Mouse (Mus musculus): Measurements from ENCODE around the gene Ablim1.

Gene Ablim1

DNA sequence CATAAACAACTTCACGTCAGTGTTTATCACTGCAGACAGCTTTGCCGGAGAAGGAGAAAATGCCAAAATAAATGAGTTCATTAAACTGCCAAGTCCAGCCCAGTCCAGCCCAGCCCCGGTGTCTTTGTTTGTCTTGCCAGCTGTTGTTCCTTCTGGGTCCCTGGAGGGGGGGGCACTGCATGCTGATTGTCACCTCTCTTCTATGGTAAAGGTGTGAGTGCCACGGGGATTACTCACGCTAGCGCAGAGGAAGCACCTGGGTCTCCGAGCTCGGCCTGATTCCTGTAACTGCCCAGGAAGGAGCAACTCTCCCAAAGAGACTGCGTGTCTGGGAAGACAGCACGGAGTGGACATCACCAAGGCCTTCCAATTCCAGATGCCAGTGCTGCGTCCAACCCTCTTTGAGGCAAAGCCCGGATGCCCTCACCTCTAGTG is 12.7 kb downstream of the Ablim1 start:
- no peak for DNase-seq (ENCODE audit: low spot score)

GRCm38 (mm10) chr19:57298006-57298405 is 16.7 kb downstream of the Ablim1 start:
- no peak for DNase-seq (ENCODE audit: low spot score)

DNA sequence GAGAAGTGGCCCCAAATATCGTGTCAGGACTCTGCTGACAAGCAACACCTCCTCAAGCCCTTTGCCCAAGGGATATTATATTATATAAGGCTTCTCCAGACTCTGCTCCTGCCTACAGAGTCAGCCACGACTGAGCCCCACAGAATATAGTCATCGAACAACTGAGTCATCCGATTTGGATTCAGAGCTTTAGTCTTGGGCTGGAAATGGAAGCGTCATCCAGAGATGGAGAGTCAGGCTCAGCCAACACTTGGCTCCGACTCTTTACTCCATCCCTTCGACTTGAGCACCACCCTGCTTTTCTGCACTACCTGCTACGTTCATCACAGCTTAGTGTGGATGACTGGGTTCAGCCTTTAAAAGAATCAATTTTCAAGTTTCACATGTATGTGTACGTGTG is 17.3 kb downstream of the Ablim1 start:
- DNase-seq (ENCODE audit: low spot score) = no peak

- DNase-seq (ENCODE audit: low spot score) = no peak
These were observed 18.2 kb downstream of the Ablim1 start for GRCm38 (mm10) chr19:57296539-57296938.

DNA sequence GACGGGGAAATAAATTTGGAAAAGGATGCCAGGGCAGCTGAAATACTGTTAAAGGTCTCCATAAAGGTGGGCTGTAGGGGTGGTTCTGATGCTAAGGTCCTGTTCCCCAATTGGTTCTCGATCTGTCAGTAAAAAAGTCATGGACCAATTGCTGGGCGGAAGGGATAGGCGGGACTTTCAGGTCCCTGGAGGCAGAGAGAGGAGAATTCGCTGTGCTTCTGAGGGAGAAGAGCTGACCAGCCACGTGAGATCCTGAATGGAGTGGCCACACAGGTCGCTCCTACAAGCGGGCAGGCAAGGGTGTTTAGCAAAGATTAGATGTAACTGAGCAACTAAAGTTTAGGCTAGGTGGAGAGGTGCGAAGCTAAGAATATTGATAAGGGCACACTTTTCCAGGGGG is 19.2 kb downstream of the Ablim1 start:
- DNase-seq (ENCODE audit: low spot score) = no peak

DNA sequence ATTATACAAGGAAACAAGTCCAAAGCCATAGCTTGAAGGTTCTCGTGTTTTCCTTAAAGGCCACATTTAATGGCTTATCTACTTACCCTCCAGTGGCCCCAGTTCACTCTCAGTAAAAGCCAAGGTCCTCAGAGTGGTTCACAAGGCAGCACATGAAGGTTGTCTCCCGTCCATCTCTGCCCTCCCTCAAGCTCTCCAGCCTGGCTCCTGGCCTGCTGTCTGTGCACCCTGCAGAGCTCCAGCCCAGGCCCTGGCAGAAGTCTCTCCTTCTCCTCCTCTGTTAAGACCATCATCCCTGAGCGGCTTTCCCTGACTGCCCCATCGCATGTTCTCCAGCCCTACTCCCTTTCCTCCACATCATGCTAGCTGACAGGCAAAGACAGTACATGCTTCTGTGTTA is 20.4 kb downstream of the Ablim1 start:
- no peak for DNase-seq (ENCODE audit: low spot score)

DNA sequence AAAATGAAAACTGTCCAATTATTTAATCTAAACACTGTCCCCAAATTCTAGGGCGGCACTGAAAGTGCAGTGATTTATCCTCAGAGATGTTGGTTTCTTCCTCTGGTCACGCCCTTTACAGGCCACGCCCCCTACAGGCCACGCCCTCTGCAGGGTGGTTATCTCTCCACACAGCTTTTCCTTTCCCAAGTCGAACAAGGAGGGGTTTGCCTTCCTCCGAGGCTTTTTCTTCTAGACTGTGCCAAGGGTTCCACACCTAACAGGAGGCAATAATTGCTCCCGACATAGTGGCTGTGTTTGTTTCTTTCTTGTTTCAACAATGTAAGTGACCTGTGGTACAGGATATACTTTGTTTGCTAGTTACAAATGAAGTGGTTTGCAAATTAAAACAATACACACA is 21.0 kb downstream of the Ablim1 start:
- no peak for DNase-seq (ENCODE audit: low spot score)

- no peak for DNase-seq (ENCODE audit: low spot score)
These were observed 31.4 kb downstream of the Ablim1 start for GRCm38 (mm10) chr19:57283310-57283709.

- DNase-seq (ENCODE audit: low spot score) = no peak
These were observed 32.1 kb downstream of the Ablim1 start for GRCm38 (mm10) chr19:57282642-57283041.

- DNase-seq (ENCODE audit: low spot score) = no peak
These were observed 35.1 kb downstream of the Ablim1 start for GRCm38 (mm10) chr19:57279666-57280065.

- no peak for DNase-seq (ENCODE audit: low spot score)
These were observed 36.5 kb downstream of the Ablim1 start for GRCm38 (mm10) chr19:57278263-57278662.

DNA sequence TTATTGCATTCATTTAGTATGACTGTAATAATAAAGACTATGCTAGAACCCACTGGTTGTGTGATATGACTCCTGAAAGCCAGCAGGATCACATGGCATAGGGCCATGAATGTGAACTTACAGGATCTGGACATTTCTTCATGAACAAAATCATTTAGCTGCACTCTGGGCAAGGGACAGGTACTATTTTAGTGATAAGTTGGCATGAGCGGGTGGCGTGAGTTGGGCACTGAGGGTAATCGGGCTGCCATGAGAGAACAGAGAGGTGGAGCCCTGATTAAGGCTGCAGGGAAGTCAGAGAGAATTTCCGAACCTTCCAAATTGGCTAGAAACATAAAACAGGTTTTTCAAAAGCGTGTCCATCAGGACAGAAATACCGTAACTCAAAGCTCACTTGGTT is 37.7 kb downstream of the Ablim1 start:
- DNase-seq (ENCODE audit: low spot score) = no peak

DNA sequence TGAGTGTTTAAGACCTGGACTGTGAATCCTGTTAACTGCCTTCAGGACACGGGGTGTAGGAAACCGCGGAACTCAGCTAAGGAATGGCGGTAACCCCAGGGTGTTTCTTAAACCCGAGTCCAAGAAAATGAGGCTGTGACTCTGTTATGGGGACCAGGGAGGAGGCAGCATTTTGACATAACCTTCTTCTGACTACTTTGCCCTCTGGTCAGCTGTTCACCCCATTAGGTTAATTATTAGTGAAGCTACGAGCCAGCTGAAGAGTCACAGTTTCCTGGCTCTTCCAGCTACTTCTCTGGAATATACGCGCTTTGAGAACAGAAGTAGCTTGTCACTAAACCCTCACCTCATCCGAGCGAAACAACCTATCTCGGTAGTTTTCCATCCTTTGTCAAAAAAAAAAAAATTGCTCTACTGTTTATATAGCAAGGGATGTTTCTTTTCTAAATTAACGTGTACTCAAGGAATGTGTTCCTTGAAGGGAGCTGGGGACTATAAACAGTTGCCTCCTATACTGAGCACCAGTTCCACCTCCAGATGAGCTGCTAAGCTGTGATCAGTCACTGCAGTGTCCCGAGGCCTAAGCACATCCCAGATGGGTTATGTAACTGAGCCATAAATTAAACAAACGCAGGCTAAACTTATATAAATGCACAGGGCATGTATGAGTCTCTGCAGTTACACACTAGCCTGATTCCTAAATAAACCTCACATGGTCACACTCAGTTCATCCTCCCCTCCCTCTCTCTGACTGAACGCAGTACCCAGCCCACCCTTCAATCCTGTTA is 39.4 kb downstream of the Ablim1 start:
- DNase-seq (ENCODE audit: low spot score) = no peak

- DNase-seq (ENCODE audit: low spot score) = no peak
These were observed 40.0 kb downstream of the Ablim1 start for GRCm38 (mm10) chr19:57274717-57275116.

- no peak for DNase-seq (ENCODE audit: low spot score)
These were observed 40.4 kb downstream of the Ablim1 start for GRCm38 (mm10) chr19:57274286-57274685.

- no peak for DNase-seq (ENCODE audit: low spot score)
These were observed 41.7 kb downstream of the Ablim1 start for GRCm38 (mm10) chr19:57272824-57273613.

DNA sequence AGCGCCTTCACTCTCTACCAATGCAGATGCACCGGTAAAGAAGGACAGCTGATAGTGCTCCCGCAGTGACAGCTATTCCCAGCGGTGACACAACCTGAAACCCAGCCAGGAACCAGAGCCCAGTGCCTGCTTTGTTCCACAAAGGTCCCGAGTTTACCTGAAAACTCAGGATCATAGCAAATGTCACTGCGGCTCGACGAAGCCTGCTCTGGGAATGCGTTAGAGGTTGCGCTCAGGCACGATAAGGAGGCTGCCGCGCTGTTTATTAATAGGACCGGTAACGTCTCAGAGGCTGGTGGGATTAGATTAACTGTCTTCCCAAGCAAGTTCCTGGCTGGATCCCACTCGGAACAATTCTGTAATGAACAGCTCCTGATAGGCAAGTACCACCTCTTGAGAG is 43.0 kb downstream of the Ablim1 start:
- no peak for DNase-seq (ENCODE audit: low spot score)

GRCm38 (mm10) chr19:57270711-57271110 is 44.0 kb downstream of the Ablim1 start:
- no peak for DNase-seq (ENCODE audit: low spot score)

GRCm38 (mm10) chr19:57269791-57270190 is 44.9 kb downstream of the Ablim1 start:
- DNase-seq (ENCODE audit: low spot score) = no peak

GRCm38 (mm10) chr19:57267531-57267930 is 47.2 kb downstream of the Ablim1 start:
- no peak for DNase-seq (ENCODE audit: low spot score)

DNA sequence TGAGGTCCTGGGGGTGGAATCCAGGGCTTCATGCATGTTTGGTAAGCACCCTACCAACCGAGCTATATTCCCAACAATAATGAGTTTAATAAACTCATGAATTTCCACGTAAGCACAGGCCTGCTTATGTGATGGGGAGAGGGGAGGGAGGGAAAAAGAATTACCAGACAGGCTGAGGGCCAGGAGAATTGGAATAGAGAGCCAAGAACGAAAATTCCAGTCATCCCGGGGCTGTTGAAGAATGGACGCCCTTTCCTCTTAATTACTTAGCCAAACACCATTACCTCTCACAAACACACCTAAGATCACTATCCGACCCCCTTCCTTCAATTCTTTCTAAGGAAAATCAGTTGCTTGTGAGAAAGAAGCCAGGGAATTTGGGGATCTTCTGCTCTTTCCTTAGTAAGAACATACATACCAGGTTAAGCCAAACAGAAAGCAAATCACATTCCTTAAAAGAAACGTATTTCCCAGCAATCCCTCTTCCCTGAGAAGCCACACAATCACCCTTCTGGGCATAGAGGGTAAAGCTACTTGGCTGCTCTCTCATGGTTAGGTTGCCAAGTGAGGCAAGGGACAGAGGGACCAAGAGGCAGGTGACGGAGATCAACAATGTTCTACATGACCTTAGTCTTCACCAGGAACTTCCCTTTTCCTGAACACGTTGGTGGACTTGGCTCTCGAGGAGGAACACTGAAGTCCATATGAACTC is 48.2 kb downstream of the Ablim1 start:
- DNase-seq (ENCODE audit: low spot score) = no peak

GRCm38 (mm10) chr19:57264296-57264947 is 50.3 kb downstream of the Ablim1 start:
- no peak for DNase-seq (ENCODE audit: low spot score)
